Mouse (Mus musculus) forebrain, embryonic 14.5 days (tissue): ENCODE measurements around the gene Foxp1. TPM values are rescaled to one million over a fixed set of nuclear protein-coding genes. Genes with fewer than 3 reads are reported as not detected.

Source experiments
- ATAC-seq: fragments of 200-750 bp; cut with Nextera tagmentation; 2 replicates; pipeline ENCODE4 v1.8.0; 2017; ENCODE audit warnings: mild to moderate bottlenecking, moderate library complexity
- DNase-seq: peaks from one replicate; pipeline ENCODE4 v3.0.0-alpha.2; 2015; ENCODE audit warnings: low spot score
- H3K27ac ChIP-seq: fragments of 300-500 bp; sonication (generic); 2 replicates; pipeline ENCODE4 v1.5.1; 2014; ENCODE audit warnings: low read depth, mild to moderate bottlenecking, control low read depth, low read length, moderate library complexity
- H3K27me3 ChIP-seq: fragments of 300-500 bp; sonication (generic); replicated peaks from 2 replicates; pipeline ENCODE4 v1.6.1; 2014; ENCODE audit warnings: low read length, control low read depth, mixed read lengths; ENCODE audit not compliant: control insufficient read depth, insufficient read depth
- H3K36me3 ChIP-seq: fragments of 300-500 bp; sonication (generic); 2 replicates; pipeline ENCODE4 v1.6.1; 2014; ENCODE audit warnings: low read length, control low read depth; ENCODE audit not compliant: control insufficient read depth, insufficient read depth
- H3K4me1 ChIP-seq: fragments of 300-500 bp; sonication (generic); 2 replicates; pipeline ENCODE4 v1.6.1; 2014; ENCODE audit warnings: antibody characterized with exemption, low read length, control low read depth; ENCODE audit not compliant: control insufficient read depth, insufficient read depth
- H3K4me2 ChIP-seq: fragments of 300-500 bp; sonication (generic); 2 replicates; pipeline ENCODE4 v1.6.1; 2014; ENCODE audit warnings: mild to moderate bottlenecking, control low read depth, low read length
- H3K4me3 ChIP-seq: fragments of 300-500 bp; sonication (generic); 2 replicates; pipeline ENCODE4 v1.5.1; 2014; ENCODE audit warnings: low read depth, low read length, control low read depth
- H3K9ac ChIP-seq: fragments of 300-500 bp; sonication (generic); 2 replicates; pipeline ENCODE4 v1.6.1; 2014; ENCODE audit warnings: mild to moderate bottlenecking, low read length, control low read depth, moderate library complexity
- H3K9me3 ChIP-seq: fragments of 300-500 bp; sonication (generic); replicated peaks from 2 replicates; pipeline ENCODE4 v1.6.1; 2016; ENCODE audit warnings: low read length, control low read depth, mixed read lengths; ENCODE audit not compliant: control insufficient read depth
- WGBS: fragments of 180-500 bp; shearing (Covaris S2); extraction: QIAGEN DNeasy Blood & Tissue Kit; methylation state at CpG from one replicate; pipeline ENCODE4 v1.1.7; 2014; 5-methylcytosine and 5-hydroxymethylcytosine counted together
- polyA plus RNA-seq: library from polyadenylated mRNA; unstranded; fragments of >200 nt; fragmentation: Nextera tagmentation; extraction: Ambion mirVana; gene quantifications from 2 replicates; pipeline ENCODE4 v1.2.1, GENCODE M21; 2014

The Foxp1 gene
- polyA plus RNA-seq, 1 experiment from 2014 or later = 63.3 TPM

- Histone ChIP-seq H3K9me3 (no peaks in the 10 kb centered on the region), H3K4me1 (no peaks in the 10 kb centered on the region), H3K27me3 (no peaks in the 10 kb centered on the region), H3K27ac (no peak overlapping the region), H3K4me3 (no peak overlapping the region), H3K9ac (no peak overlapping the region), H3K36me3 (no peaks in the 10 kb centered on the region), H3K4me2 (no peak overlapping the region)
- ATAC-seq (no peak), DNase-seq (no peak)
- 93% methylated on average over 8 of the region's 8 CpGs for WGBS
These were observed 227.0 kb downstream of the Foxp1 start for GRCm38 (mm10) chr6:99295495-99295894.

- ATAC-seq (no peak), DNase-seq (peak; percentile 42)
- no peak overlapping the region for H3K4me2 ChIP-seq
- 48% methylated on average over 4 of the region's 4 CpGs for WGBS
- H3K36me3 ChIP-seq = no peaks in the 10 kb centered on the region
- no peaks in the 10 kb centered on the region for H3K27me3 ChIP-seq
- no peak overlapping the region for H3K9ac ChIP-seq
- H3K4me3 ChIP-seq = no peak overlapping the region
- peaks cover 6% of the 10 kb centered on the region for H3K4me1 ChIP-seq
- no peaks in the 10 kb centered on the region for H3K9me3 ChIP-seq
- no peak overlapping the region for H3K27ac ChIP-seq
These were observed 233.3 kb downstream of the Foxp1 start for GRCm38 (mm10) chr6:99289220-99289619.

DNA sequence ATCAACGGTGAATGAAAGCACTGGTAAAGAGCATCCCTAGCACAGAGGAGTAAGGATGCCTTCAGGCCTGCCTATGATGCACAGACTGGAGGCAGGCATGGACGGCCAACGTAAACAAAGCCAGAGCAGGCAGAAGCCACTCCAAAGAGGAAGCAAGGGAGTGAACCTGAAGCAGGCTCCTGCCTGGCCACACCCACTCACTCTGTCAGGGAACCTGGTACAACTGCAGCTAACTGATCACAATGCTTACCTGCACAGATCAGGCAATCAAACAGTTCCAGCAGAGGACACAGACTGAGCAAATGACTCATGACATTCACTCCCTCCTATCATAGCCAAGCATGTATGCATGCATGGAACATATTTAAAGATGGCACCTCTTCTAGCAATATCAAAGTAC, 237.5 kb downstream of the Foxp1 start:
- WGBS = 63% methylated on average over 3 of the region's 3 CpGs
- Histone ChIP-seq H3K27ac (no peak overlapping the region), H3K4me3 (no peak overlapping the region), H3K9me3 (no peaks in the 10 kb centered on the region), H3K4me2 (no peak overlapping the region), H3K36me3 (no peaks in the 10 kb centered on the region), H3K4me1 (peaks cover 6% of the 10 kb centered on the region), H3K9ac (no peak overlapping the region), H3K27me3 (no peaks in the 10 kb centered on the region)
- ATAC-seq (no peak), DNase-seq (no peak)

GRCm38 (mm10) chr6:99284019-99284418, 238.5 kb downstream of the Foxp1 start:
- Histone ChIP-seq H3K27ac (no peak overlapping the region), H3K9me3 (no peaks in the 10 kb centered on the region), H3K9ac (no peak overlapping the region), H3K4me2 (no peak overlapping the region), H3K36me3 (no peaks in the 10 kb centered on the region), H3K4me1 (peaks cover under 1% of the 10 kb centered on the region; the same call in 1 of the 2 replicates), H3K27me3 (no peaks in the 10 kb centered on the region), H3K4me3 (no peak overlapping the region)
- no peak for DNase-seq
- ATAC-seq = no peak
- WGBS = 86% methylated on average over 4 of the region's 4 CpGs

DNA sequence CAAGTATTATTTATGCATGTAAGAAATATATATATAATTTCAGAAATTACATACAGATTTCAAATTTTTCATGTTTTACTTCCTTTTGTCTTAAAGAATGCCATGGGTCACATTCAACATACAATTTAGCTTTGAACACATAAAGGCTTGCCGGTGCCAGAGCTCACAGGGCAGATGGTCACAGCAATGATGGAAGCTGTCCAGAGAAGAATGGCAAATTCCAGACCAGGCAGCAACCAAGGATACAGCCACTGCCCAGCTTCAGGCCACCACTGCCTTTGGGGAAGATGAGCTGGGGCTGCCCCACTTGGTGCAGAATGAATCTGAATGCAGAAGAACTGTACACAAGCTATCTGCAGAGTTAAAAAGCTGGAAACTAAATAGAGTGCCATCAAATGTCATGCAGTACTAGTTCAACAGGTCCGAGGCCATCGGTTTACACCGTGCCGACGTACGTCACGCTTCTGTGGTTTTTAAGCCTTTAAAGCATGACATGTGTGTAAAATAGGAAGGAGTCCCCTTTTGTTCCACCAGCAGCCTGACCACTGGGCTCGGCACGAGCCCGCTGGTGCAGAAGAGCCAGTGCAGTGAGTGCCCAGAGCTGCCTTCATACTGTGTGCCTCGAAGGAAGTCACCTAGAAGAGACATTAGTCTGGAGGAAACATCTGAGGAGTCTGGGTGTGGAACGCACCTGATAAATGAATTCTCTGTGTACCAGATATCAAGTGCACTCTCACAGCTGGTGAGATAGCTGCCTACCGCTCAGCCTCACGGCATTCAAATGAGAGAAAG, 239.5 kb downstream of the Foxp1 start:
- H3K4me1 ChIP-seq = no peaks in the 10 kb centered on the region
- no peaks in the 10 kb centered on the region for H3K36me3 ChIP-seq
- WGBS = 72% methylated on average over 15 of the region's 15 CpGs
- no peaks in the 10 kb centered on the region for H3K9me3 ChIP-seq
- H3K4me2 ChIP-seq = no peak overlapping the region
- ATAC-seq (no peak), DNase-seq (no peak)
- no peaks in the 10 kb centered on the region for H3K27me3 ChIP-seq
- H3K4me3 ChIP-seq = no peak overlapping the region
- H3K27ac ChIP-seq = no peak overlapping the region
- H3K9ac ChIP-seq = no peak overlapping the region

- H3K27ac ChIP-seq = no peak overlapping the region
- H3K27me3 ChIP-seq = no peaks in the 10 kb centered on the region
- ATAC-seq = no peak
- H3K4me1 ChIP-seq = no peaks in the 10 kb centered on the region
- 97% methylated on average over 9 of the region's 9 CpGs for WGBS
- H3K9me3 ChIP-seq = no peaks in the 10 kb centered on the region
- H3K36me3 ChIP-seq = no peaks in the 10 kb centered on the region
- no peak overlapping the region for H3K4me2 ChIP-seq
- no peak overlapping the region for H3K4me3 ChIP-seq
- H3K9ac ChIP-seq = no peak overlapping the region
- no peak for DNase-seq
These were observed 241.1 kb downstream of the Foxp1 start for GRCm38 (mm10) chr6:99281433-99281832.

DNA sequence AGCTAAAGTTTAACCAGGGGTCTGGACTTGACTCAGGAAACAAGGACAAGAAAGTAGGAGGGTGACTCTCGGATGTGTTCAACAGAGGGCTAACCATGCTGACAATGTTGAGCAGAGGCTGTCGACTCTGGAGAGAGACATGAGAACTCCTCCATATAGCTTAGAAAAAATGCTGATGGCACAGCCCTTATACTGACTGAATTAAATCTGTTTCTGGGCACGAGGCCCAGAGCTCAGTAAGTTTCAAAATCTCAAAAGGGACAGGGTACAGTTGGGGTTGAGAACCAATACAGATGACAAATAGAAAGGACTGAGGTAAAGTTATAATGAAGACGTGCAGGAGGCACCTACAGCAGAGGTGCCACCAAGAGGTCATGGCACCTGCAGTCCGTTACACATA, 241.9 kb downstream of the Foxp1 start:
- Histone ChIP-seq H3K9me3 (no peaks in the 10 kb centered on the region), H3K27me3 (no peaks in the 10 kb centered on the region), H3K4me2 (no peak overlapping the region), H3K27ac (no peak overlapping the region), H3K4me3 (no peak overlapping the region), H3K9ac (no peak overlapping the region), H3K36me3 (no peaks in the 10 kb centered on the region), H3K4me1 (no peaks in the 10 kb centered on the region)
- ATAC-seq (no peak), DNase-seq (no peak)
- 51% methylated on average over 5 of the region's 5 CpGs for WGBS

DNA sequence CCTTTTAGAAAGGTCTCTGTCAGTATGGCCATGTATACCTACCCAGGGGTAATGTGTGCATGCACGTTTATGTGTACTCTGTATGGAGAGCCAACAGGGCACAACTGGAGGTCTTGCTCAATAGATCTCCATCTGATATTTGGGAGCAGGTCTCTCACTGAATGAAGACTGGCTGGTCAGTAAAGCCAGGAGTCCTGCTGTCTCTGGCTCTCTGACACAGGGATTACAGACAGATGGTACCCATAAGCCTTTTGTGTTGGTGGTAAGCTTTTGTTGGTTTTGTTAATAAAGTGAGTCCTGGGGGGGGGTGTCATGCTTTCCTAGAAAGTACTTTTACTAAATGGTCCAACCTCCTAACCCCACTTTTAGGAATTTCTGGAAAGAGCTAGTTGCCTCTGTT, 245.3 kb downstream of the Foxp1 start:
- ATAC-seq (no peak), DNase-seq (no peak)
- WGBS = 79% methylated on average over 1 of the region's 1 CpGs
- no peak overlapping the region for H3K4me3 ChIP-seq
- no peaks in the 10 kb centered on the region for H3K36me3 ChIP-seq
- H3K4me1 ChIP-seq = no peaks in the 10 kb centered on the region
- H3K4me2 ChIP-seq = no peak overlapping the region
- H3K27me3 ChIP-seq = no peaks in the 10 kb centered on the region
- no peaks in the 10 kb centered on the region for H3K9me3 ChIP-seq
- H3K27ac ChIP-seq = no peak overlapping the region
- no peak overlapping the region for H3K9ac ChIP-seq

GRCm38 (mm10) chr6:99276297-99276653, 246.2 kb downstream of the Foxp1 start:
- H3K4me3 ChIP-seq = no peak overlapping the region
- no peak overlapping the region for H3K9ac ChIP-seq
- H3K4me2 ChIP-seq = no peak overlapping the region
- no peaks in the 10 kb centered on the region for H3K9me3 ChIP-seq
- H3K36me3 ChIP-seq = no peaks in the 10 kb centered on the region
- H3K27ac ChIP-seq = no peak overlapping the region
- DNase-seq (no peak), ATAC-seq (no peak)
- H3K27me3 ChIP-seq = no peaks in the 10 kb centered on the region
- no peaks in the 10 kb centered on the region for H3K4me1 ChIP-seq
- WGBS = 74% methylated on average over 7 of the region's 7 CpGs
